Mouse (Mus musculus) adrenal gland, postnatal 10 days (tissue): ENCODE measurements around the gene Dgkb. TPM values are rescaled to one million over a fixed set of nuclear protein-coding genes. Genes with fewer than 3 reads are reported as not detected.

ENCODE experiments used
- DNase-seq: peaks from one replicate; pipeline ENCODE4 v3.0.0; 2021; ENCODE audit warnings: mixed read lengths
- total RNA-seq, 2 experiments: library from RNA; stranded (reverse); gene quantifications; 2 replicates each; pipeline ENCODE4 v1.2.3; 2021

Gene Dgkb
- total RNA-seq, 2 experiments from 2014 or later = 5.2 to 5.4 TPM

- no peak for DNase-seq
Measured at GRCm38 (mm10) chr12:37996417-37996946, 179.0 kb downstream of the Dgkb start.

- DNase-seq = no peak
Measured at GRCm38 (mm10) chr12:38017674-38018073, 200.1 kb downstream of the Dgkb start.

GRCm38 (mm10) chr12:38047256-38047655 is 229.7 kb downstream of the Dgkb start:
- no peak for DNase-seq

- DNase-seq = no peak
Measured at GRCm38 (mm10) chr12:38088224-38088623, 270.7 kb downstream of the Dgkb start.

- peak; percentile 13 for DNase-seq
Measured at GRCm38 (mm10) chr12:38111928-38112327, 294.4 kb downstream of the Dgkb start.

- peak; percentile 10 for DNase-seq
Measured at GRCm38 (mm10) chr12:38114990-38115615, 297.6 kb downstream of the Dgkb start.

GRCm38 (mm10) chr12:38123524-38123923 is 306.0 kb downstream of the Dgkb start:
- DNase-seq = peak; percentile 25

GRCm38 (mm10) chr12:38125297-38125696 is 307.8 kb downstream of the Dgkb start:
- DNase-seq = no peak

- DNase-seq = peak; percentile 43
Measured at GRCm38 (mm10) chr12:38130209-38130915, 312.8 kb downstream of the Dgkb start.

GRCm38 (mm10) chr12:38136379-38136778 is 318.9 kb downstream of the Dgkb start:
- DNase-seq = no peak

GRCm38 (mm10) chr12:38140039-38140438 is 322.5 kb downstream of the Dgkb start:
- no peak for DNase-seq

- DNase-seq = no peak
Measured at GRCm38 (mm10) chr12:38232665-38233064, 415.1 kb downstream of the Dgkb start.

GRCm38 (mm10) chr12:38268856-38269255 is 451.3 kb downstream of the Dgkb start:
- DNase-seq = no peak

GRCm38 (mm10) chr12:38301497-38301896 is 484.0 kb downstream of the Dgkb start:
- DNase-seq = no peak

GRCm38 (mm10) chr12:38303841-38304240 is 486.3 kb downstream of the Dgkb start:
- no peak for DNase-seq

GRCm38 (mm10) chr12:38304245-38304644 is 486.7 kb downstream of the Dgkb start:
- no peak for DNase-seq

GRCm38 (mm10) chr12:38309885-38310284 is 492.4 kb downstream of the Dgkb start:
- DNase-seq = no peak

GRCm38 (mm10) chr12:38327729-38328271 is 510.3 kb downstream of the Dgkb start:
- DNase-seq = no peak

GRCm38 (mm10) chr12:38328779-38329178 is 511.3 kb downstream of the Dgkb start:
- no peak for DNase-seq

GRCm38 (mm10) chr12:38342657-38343056 is 525.1 kb downstream of the Dgkb start:
- peak; percentile 73 for DNase-seq

- no peak for DNase-seq
Measured at GRCm38 (mm10) chr12:38352481-38352880, 535.0 kb downstream of the Dgkb start.

- no peak for DNase-seq
Measured at GRCm38 (mm10) chr12:38356386-38356785, 538.9 kb downstream of the Dgkb start.

- DNase-seq = no peak
Measured at GRCm38 (mm10) chr12:38361491-38361890, 544.0 kb downstream of the Dgkb start.
